Mouse (Mus musculus): ENCODE data around the gene Kdm5a. TPM values are rescaled to one million over a fixed set of nuclear protein-coding genes. Genes with fewer than 3 reads are reported as not detected.

Kdm5a gene
- polyA plus RNA-seq, 1 experiment from 2014 or later: 38.5 TPM

DNA sequence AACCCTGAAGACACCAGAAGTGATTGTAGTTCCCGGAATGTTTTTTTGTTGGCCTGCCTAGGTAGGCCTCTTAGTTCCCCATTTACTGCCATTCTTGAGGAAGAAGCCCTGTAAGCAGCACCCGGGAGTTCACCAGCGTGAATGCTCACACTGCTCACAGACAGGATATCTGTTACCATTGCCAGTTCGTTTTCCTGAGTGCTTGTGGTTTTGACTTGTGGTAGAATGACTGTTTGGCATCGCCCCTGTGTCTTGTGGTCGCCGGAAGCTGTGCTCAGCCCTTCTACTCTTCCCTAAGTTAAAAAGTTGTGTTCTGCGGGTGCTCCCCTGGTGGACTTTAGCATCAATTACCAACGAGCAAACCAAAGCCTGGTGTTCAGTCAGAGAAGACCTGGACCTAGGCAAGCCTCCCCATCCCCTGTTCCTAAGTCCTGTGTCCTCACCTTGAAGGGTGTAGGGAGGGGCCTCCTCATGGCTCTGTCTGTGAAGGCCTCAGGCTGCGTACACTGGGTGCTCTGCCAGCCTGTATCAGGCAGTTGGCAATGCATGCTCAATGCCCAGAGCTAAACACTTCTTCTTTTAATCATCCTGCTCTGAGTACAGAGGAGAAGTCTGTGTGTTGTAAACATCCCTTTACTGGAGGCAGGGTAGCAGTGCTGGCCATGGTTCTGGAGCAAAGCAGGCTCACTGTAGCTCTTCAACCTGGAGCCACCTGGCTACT lies 102.8 kb downstream of the Kdm5a start:
- 78% methylated on average over 10 of the region's 10 CpGs for WGBS
- H3K36me3 ChIP-seq (ENCODE audit: control insufficient read depth, insufficient read depth, low read length): no peaks in the 10 kb centered on the region
- no peaks in the 10 kb centered on the region for H3K9me3 ChIP-seq (ENCODE audit: control insufficient read depth, low read length)
- H3K27me3 ChIP-seq (ENCODE audit: control insufficient read depth, insufficient read depth, low read length): peaks cover 17% of the 10 kb centered on the region
- H3K27ac ChIP-seq (replicated peaks in 1 of 2; ENCODE audit: control insufficient read depth in 1 of 2, insufficient read depth in 1 of 2, low read depth in 2 of 2, low read length in 2 of 2): no peak overlapping the region
- peaks cover 19 to 31% of the 10 kb centered on the region in 2 experiments for H3K4me1 ChIP-seq (ENCODE audit: control insufficient read depth in 2 of 2, insufficient read depth in 2 of 2, low read length in 2 of 2)
- no peak for ATAC-seq (ENCODE audit: insufficient number of reproducible peaks, insufficient read depth, low FRiP score, low read depth)
- no peak overlapping the region for H3K9ac ChIP-seq (ENCODE audit: low read length)
- no peak overlapping the region for H3K4me2 ChIP-seq (ENCODE audit: low read length)
- no peak overlapping the region for H3K4me3 ChIP-seq (ENCODE audit: control insufficient read depth in 1 of 2, insufficient read depth in 1 of 2, low read depth in 1 of 2, low read length in 2 of 2)

- no peak for ATAC-seq (ENCODE audit: insufficient number of reproducible peaks, insufficient read depth, low FRiP score, low read depth)
- H3K9me3 ChIP-seq (ENCODE audit: control insufficient read depth, low read length): no peaks in the 10 kb centered on the region
- no peak overlapping the region for H3K9ac ChIP-seq (ENCODE audit: low read length)
- whole genome bisulfite sequencing: 90% methylated on average over 4 of the region's 4 CpGs
- H3K36me3 ChIP-seq (ENCODE audit: control insufficient read depth, insufficient read depth, low read length): no peaks in the 10 kb centered on the region
- H3K4me2 ChIP-seq (ENCODE audit: low read length): no peak overlapping the region
- no peak overlapping the region for H3K4me3 ChIP-seq (ENCODE audit: control insufficient read depth in 1 of 2, insufficient read depth in 1 of 2, low read depth in 1 of 2, low read length in 2 of 2)
- H3K4me1 ChIP-seq (ENCODE audit: control insufficient read depth in 2 of 2, insufficient read depth in 2 of 2, low read length in 2 of 2): peaks cover 31 to 42% of the 10 kb centered on the region in 2 experiments
- peaks cover 6% of the 10 kb centered on the region; the same call in 1 of the 2 replicates for H3K27me3 ChIP-seq (ENCODE audit: control insufficient read depth, insufficient read depth, low read length)
- H3K27ac ChIP-seq (replicated peaks in 1 of 2; ENCODE audit: control insufficient read depth in 1 of 2, insufficient read depth in 1 of 2, low read depth in 2 of 2, low read length in 2 of 2): no peak overlapping the region
These were observed 104.3 kb downstream of the Kdm5a start for GRCm38 (mm10) chr6:120468259-120468658.

GRCm38 (mm10) chr6:120469268-120469667 lies 105.3 kb downstream of the Kdm5a start:
- Histone ChIP-seq H3K9me3 (ENCODE audit: control insufficient read depth, low read length) (no peaks in the 10 kb centered on the region), H3K27me3 (ENCODE audit: control insufficient read depth, insufficient read depth, low read length) (0 out of 2 replicates have a peak, but pooled peaks cover 5% of the 10 kb centered on the region), H3K4me2 (ENCODE audit: low read length) (no peak overlapping the region), H3K4me3 (ENCODE audit: control insufficient read depth in 1 of 2, insufficient read depth in 1 of 2, low read depth in 1 of 2, low read length in 2 of 2) (no peak overlapping the region), H3K4me1 (ENCODE audit: control insufficient read depth in 2 of 2, insufficient read depth in 2 of 2, low read length in 2 of 2) (peaks cover 27 to 41% of the 10 kb centered on the region in 2 experiments), H3K9ac (ENCODE audit: low read length) (no peak overlapping the region), H3K27ac (replicated peaks in 1 of 2; ENCODE audit: control insufficient read depth in 1 of 2, insufficient read depth in 1 of 2, low read depth in 2 of 2, low read length in 2 of 2) (no peak overlapping the region), H3K36me3 (ENCODE audit: control insufficient read depth, insufficient read depth, low read length) (no peaks in the 10 kb centered on the region)
- ATAC-seq (ENCODE audit: insufficient number of reproducible peaks, insufficient read depth, low FRiP score, low read depth): no peak
- WGBS: 74% methylated on average over 3 of the region's 3 CpGs

DNA sequence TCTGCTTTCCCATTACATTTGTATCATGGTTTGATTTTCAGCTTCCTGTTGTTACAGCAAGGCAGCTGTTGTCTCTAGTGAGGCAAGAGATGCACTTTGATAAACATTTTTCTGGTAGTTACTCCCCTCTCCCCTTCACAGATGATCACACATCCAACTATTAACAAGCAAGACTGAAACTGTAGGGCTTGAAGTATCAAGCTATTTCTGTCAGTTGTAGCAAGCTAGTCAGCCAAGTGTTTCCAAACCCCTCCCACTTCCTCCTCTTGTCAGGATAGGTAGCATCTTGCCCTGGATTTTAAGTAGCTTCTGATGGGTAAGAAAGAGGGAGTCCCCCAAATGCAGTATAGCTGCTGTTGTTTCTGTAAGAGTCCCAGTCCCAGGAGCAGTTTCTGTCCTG lies 105.8 kb downstream of the Kdm5a start:
- no peaks in the 10 kb centered on the region for H3K27me3 ChIP-seq (ENCODE audit: control insufficient read depth, insufficient read depth, low read length)
- ATAC-seq (ENCODE audit: insufficient number of reproducible peaks, insufficient read depth, low FRiP score, low read depth): no peak
- H3K9ac ChIP-seq (ENCODE audit: low read length): no peak overlapping the region
- H3K36me3 ChIP-seq (ENCODE audit: control insufficient read depth, insufficient read depth, low read length): no peaks in the 10 kb centered on the region
- no peak overlapping the region for H3K4me2 ChIP-seq (ENCODE audit: low read length)
- no peak overlapping the region for H3K27ac ChIP-seq (replicated peaks in 1 of 2; ENCODE audit: control insufficient read depth in 1 of 2, insufficient read depth in 1 of 2, low read depth in 2 of 2, low read length in 2 of 2)
- no peak overlapping the region for H3K4me3 ChIP-seq (ENCODE audit: control insufficient read depth in 1 of 2, insufficient read depth in 1 of 2, low read depth in 1 of 2, low read length in 2 of 2)
- no peaks in the 10 kb centered on the region for H3K9me3 ChIP-seq (ENCODE audit: control insufficient read depth, low read length)
- peaks cover 27 to 37% of the 10 kb centered on the region in 2 experiments for H3K4me1 ChIP-seq (ENCODE audit: control insufficient read depth in 2 of 2, insufficient read depth in 2 of 2, low read length in 2 of 2)

DNA sequence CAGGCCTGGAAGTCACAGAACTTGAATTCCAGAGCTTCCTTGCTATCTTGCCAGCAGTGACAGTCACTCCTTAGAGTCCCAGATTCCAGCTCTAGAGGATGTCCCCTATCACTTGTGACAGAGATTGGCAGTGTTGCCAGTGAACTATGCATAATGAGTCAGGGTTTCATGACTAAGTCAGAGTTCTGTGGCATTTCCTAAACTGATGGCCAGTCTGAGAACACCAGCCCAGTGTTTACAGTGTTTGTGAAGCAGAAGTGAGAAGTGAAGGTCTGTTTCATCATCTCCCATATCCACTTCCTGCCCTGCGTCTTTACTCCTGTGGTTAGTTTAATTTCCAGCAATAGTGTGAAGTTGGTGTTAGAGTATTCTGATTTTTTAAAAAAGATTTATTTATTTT lies 106.7 kb downstream of the Kdm5a start:
- Histone ChIP-seq H3K27me3 (ENCODE audit: control insufficient read depth, insufficient read depth, low read length) (no peaks in the 10 kb centered on the region), H3K4me2 (ENCODE audit: low read length) (no peak overlapping the region), H3K4me1 (ENCODE audit: control insufficient read depth in 2 of 2, insufficient read depth in 2 of 2, low read length in 2 of 2) (peaks cover 27 to 37% of the 10 kb centered on the region in 2 experiments), H3K36me3 (ENCODE audit: control insufficient read depth, insufficient read depth, low read length) (no peaks in the 10 kb centered on the region), H3K4me3 (ENCODE audit: control insufficient read depth in 1 of 2, insufficient read depth in 1 of 2, low read depth in 1 of 2, low read length in 2 of 2) (no peak overlapping the region), H3K27ac (replicated peaks in 1 of 2; ENCODE audit: control insufficient read depth in 1 of 2, insufficient read depth in 1 of 2, low read depth in 2 of 2, low read length in 2 of 2) (peak overlapping the region in 1 of 2 experiments; percentile 19; a peak in 1 of 4 replicates), H3K9me3 (ENCODE audit: control insufficient read depth, low read length) (no peaks in the 10 kb centered on the region), H3K9ac (ENCODE audit: low read length) (no peak overlapping the region)
- ATAC-seq (ENCODE audit: insufficient number of reproducible peaks, insufficient read depth, low FRiP score, low read depth): no peak
- WGBS: 57% methylated on average over 1 of the region's 1 CpGs

DNA sequence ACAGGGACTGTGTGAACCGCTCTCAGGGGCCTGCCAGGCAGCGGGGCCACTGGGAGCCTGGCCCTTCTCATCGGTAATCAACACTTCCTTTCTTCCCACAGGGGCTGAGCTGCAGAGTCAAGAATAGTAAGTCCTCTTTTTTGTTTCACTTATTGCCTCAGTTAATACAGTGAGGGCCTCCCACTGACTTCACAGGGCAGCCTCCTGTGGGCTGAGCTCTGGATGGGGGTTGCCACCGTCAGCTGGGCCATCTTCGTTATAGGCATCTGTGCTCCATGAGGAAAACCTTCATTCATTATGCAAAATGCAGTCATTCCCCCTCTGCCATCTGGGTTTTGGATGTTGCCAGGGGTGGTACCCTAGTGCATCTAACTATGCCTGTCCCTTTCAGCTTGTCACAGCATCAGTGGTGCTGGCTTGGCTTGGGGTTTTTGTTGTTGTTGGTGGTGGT lies 108.1 kb downstream of the Kdm5a start:
- H3K27me3 ChIP-seq (ENCODE audit: control insufficient read depth, insufficient read depth, low read length): no peaks in the 10 kb centered on the region
- no peak overlapping the region for H3K4me3 ChIP-seq (ENCODE audit: control insufficient read depth in 1 of 2, insufficient read depth in 1 of 2, low read depth in 1 of 2, low read length in 2 of 2)
- 7% methylated on average over 5 of the region's 5 CpGs for WGBS
- H3K27ac ChIP-seq (replicated peaks in 1 of 2; ENCODE audit: control insufficient read depth in 1 of 2, insufficient read depth in 1 of 2, low read depth in 2 of 2, low read length in 2 of 2): peak overlapping the region; percentile 71 to 84
- H3K4me1 ChIP-seq (ENCODE audit: control insufficient read depth in 2 of 2, insufficient read depth in 2 of 2, low read length in 2 of 2): peaks cover 27 to 37% of the 10 kb centered on the region in 2 experiments
- peak overlapping the region; percentile 23; the same call in 1 of the 2 replicates for H3K9ac ChIP-seq (ENCODE audit: low read length)
- H3K36me3 ChIP-seq (ENCODE audit: control insufficient read depth, insufficient read depth, low read length): no peaks in the 10 kb centered on the region
- no peaks in the 10 kb centered on the region for H3K9me3 ChIP-seq (ENCODE audit: control insufficient read depth, low read length)
- H3K4me2 ChIP-seq (ENCODE audit: low read length): peak overlapping the region; percentile 30
- ATAC-seq (ENCODE audit: insufficient number of reproducible peaks, insufficient read depth, low FRiP score, low read depth): peak; percentile 15; the same call in 1 of the 2 replicates

DNA sequence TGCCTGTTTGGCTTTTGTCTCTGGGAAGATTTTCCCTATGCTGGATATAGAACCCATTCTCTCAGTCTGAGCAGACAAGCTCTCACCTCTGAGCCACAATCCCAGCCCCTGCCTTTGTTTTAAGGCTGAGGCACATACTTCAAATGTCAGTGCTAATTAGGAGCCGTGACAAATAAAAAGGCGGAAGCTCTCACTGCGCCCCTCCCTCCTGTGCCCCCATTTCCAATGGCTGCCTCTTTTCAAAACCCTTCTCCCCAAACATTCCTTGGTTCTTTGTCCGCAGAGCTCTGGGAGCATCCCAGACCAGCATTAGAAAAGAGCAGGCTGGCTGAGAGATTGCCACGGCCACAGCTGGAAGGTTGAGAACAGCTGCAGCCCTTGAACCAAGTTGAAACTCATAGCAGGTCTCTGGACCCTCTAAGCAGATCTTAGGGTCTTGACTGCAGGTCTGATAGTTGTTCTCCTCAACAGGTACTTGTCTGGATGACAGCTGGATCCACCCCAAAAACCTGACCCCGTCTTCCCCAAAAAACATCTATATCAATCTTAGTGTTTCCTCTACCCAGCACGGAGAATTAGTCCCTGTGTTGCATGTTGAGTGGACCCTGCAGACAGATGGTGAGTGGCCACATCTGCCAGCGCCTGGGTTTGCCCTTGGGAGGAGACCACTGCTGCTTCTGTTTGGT lies 108.7 kb downstream of the Kdm5a start:
- H3K27ac ChIP-seq (replicated peaks in 1 of 2; ENCODE audit: control insufficient read depth in 1 of 2, insufficient read depth in 1 of 2, low read depth in 2 of 2, low read length in 2 of 2): peak overlapping the region in 1 of 2 experiments; percentile 71; a peak in 1 of 4 replicates
- H3K4me2 ChIP-seq (ENCODE audit: low read length): no peak overlapping the region
- no peak overlapping the region for H3K9ac ChIP-seq (ENCODE audit: low read length)
- no peaks in the 10 kb centered on the region for H3K36me3 ChIP-seq (ENCODE audit: control insufficient read depth, insufficient read depth, low read length)
- H3K4me3 ChIP-seq (ENCODE audit: control insufficient read depth in 1 of 2, insufficient read depth in 1 of 2, low read depth in 1 of 2, low read length in 2 of 2): no peak overlapping the region
- ATAC-seq (ENCODE audit: insufficient number of reproducible peaks, insufficient read depth, low FRiP score, low read depth): no peak
- no peaks in the 10 kb centered on the region for H3K27me3 ChIP-seq (ENCODE audit: control insufficient read depth, insufficient read depth, low read length)
- 37% methylated on average over 8 of the region's 8 CpGs for WGBS
- H3K9me3 ChIP-seq (ENCODE audit: control insufficient read depth, low read length): no peaks in the 10 kb centered on the region
- H3K4me1 ChIP-seq (ENCODE audit: control insufficient read depth in 2 of 2, insufficient read depth in 2 of 2, low read length in 2 of 2): peaks cover 27 to 37% of the 10 kb centered on the region in 2 experiments
